Mouse (Mus musculus) embryonic fibroblast, embryonic 13.5 days (primary cell): ENCODE results near the gene Nit2.

Source experiments
- CTCF ChIP-seq: IDR thresholded peaks from 2 replicates; pipeline ENCODE4 v1.5.1; 2011; ENCODE audit warnings: mild to moderate bottlenecking, control low read depth, low read length, moderate library complexity, borderline replicate concordance; ENCODE audit not compliant: insufficient read depth
- POLR2A ChIP-seq: IDR thresholded peaks from 2 replicates; pipeline ENCODE4 v1.6.1; 2011; ENCODE audit warnings: low read depth, mild to moderate bottlenecking, control low read depth, low read length, moderate library complexity

GRCm38 (mm10) chr16:57171161-57171560, 4.0 kb upstream of the Nit2 start:
- no peak for TF ChIP-seq POLR2A
- no peak for TF ChIP-seq CTCF
